Mouse (Mus musculus) embryonic facial prominence, embryonic 15.5 days (tissue): ENCODE measurements around the gene Cd300ld3. TPM values are rescaled to one million over a fixed set of nuclear protein-coding genes. Genes with fewer than 3 reads are reported as not detected.

Source experiments
- ATAC-seq: fragments of 200-750 bp; cut with Nextera tagmentation; 2 replicates; pipeline ENCODE4 v1.8.0; 2017; ENCODE audit warnings: low read depth, moderate TSS enrichment; ENCODE audit not compliant: insufficient number of reproducible peaks, low FRiP score, low TSS enrichment
- H3K27ac ChIP-seq: fragments of 300-500 bp; sonication (generic); replicated peaks from 2 replicates; pipeline ENCODE4 v1.5.1; 2015; ENCODE audit warnings: mild to moderate bottlenecking, inconsistent platforms
- H3K27me3 ChIP-seq: fragments of 300-500 bp; sonication (generic); 2 replicates; pipeline ENCODE4 v1.6.1; 2015; ENCODE audit warnings: inconsistent platforms
- H3K36me3 ChIP-seq: fragments of 300-500 bp; sonication (generic); 2 replicates; pipeline ENCODE4 v1.6.1; 2015; ENCODE audit warnings: mild to moderate bottlenecking, inconsistent platforms
- H3K4me1 ChIP-seq: fragments of 300-500 bp; sonication (generic); 2 replicates; pipeline ENCODE4 v1.6.1; 2015; ENCODE audit warnings: inconsistent platforms
- H3K4me2 ChIP-seq: fragments of 300-500 bp; sonication (generic); replicated peaks from 2 replicates; pipeline ENCODE4 v1.6.1; 2015; ENCODE audit warnings: mild to moderate bottlenecking, inconsistent platforms
- H3K4me3 ChIP-seq: fragments of 300-500 bp; sonication (generic); replicated peaks from 2 replicates; pipeline ENCODE4 v1.5.1; 2015; ENCODE audit warnings: mild to moderate bottlenecking, inconsistent platforms
- H3K9ac ChIP-seq: fragments of 300-500 bp; sonication (generic); 2 replicates; pipeline ENCODE4 v1.6.1; 2015; ENCODE audit warnings: inconsistent platforms
- H3K9me3 ChIP-seq: fragments of 300-500 bp; sonication (generic); replicated peaks from 2 replicates; pipeline ENCODE4 v1.6.1; 2016; ENCODE audit warnings: inconsistent platforms
- WGBS: fragments of 180-500 bp; shearing (Covaris S2); methylation state at CpG from one replicate; pipeline ENCODE4 v1.1.7; 2015; 5-methylcytosine and 5-hydroxymethylcytosine counted together
- polyA plus RNA-seq: library from polyadenylated mRNA; unstranded; fragments of >200 nt; fragmentation: Nextera tagmentation; extraction: Ambion mirVana; gene quantifications from 2 replicates; pipeline ENCODE4 v1.2.1, GENCODE M21; 2015

Gene Cd300ld3
- not detected in 2 replicates for polyA plus RNA-seq

GRCm38 (mm10) chr11:115048259-115048658, at the start of gene Cd300ld3:
Cd300ld3 (minus strand) TSS chr11:115048409.
- 62% methylated on average over 2 of the region's 2 CpGs for WGBS
- no peak within 1 kb of the TSS for H3K4me3 ChIP-seq
- H3K36me3 ChIP-seq: no peaks in the 10 kb centered on the region
- H3K9me3 ChIP-seq: no peaks in the 10 kb centered on the region
- no peak within 1 kb of the TSS for H3K27ac ChIP-seq
- no peak within 1 kb of the TSS for H3K4me2 ChIP-seq
- no peak for ATAC-seq
- no peaks in the 10 kb centered on the region for H3K4me1 ChIP-seq
- no peak within 1 kb of the TSS for H3K9ac ChIP-seq
- no peaks in the 10 kb centered on the region for H3K27me3 ChIP-seq

GRCm38 (mm10) chr11:115092140-115092539, 43.9 kb upstream of the Cd300ld3 start:
- Histone ChIP-seq H3K36me3 (no peaks in the 10 kb centered on the region), H3K9ac (no peak overlapping the region), H3K27me3 (peaks cover 36% of the 10 kb centered on the region), H3K4me2 (no peak overlapping the region), H3K9me3 (no peaks in the 10 kb centered on the region), H3K4me3 (no peak overlapping the region), H3K4me1 (0 out of 2 replicates have a peak, but pooled peaks cover 4% of the 10 kb centered on the region), H3K27ac (no peak overlapping the region)
- ATAC-seq: no peak
- WGBS: 12% methylated on average over 4 of the region's 4 CpGs

- H3K4me2 ChIP-seq: peak within 1 kb of the TSS; percentile 15; the same call in 1 of the 2 replicates
- H3K4me3 ChIP-seq: no peak within 1 kb of the TSS
- WGBS: 2% methylated on average over 36 of the region's 36 CpGs
These were observed 43.2 kb upstream of the Cd300ld3 start, which contains the start of gene Rab37 for GRCm38 (mm10) chr11:115091362-115091901. Rab37 (plus strand) TSS chr11:115091431.

GRCm38 (mm10) chr11:115089853-115090252, 41.6 kb upstream of the Cd300ld3 start:
- Histone ChIP-seq H3K4me3 (no peak overlapping the region), H3K27me3 (peaks cover 54% of the 10 kb centered on the region), H3K36me3 (no peaks in the 10 kb centered on the region), H3K27ac (no peak overlapping the region), H3K9ac (no peak overlapping the region), H3K4me1 (0 out of 2 replicates have a peak, but pooled peaks cover 4% of the 10 kb centered on the region), H3K9me3 (no peaks in the 10 kb centered on the region), H3K4me2 (no peak overlapping the region)
- no peak for ATAC-seq
- 66% methylated on average over 6 of the region's 6 CpGs for WGBS

More at GRCm38 (mm10) chr11:115091362-115091901, 43.2 kb upstream of the Cd300ld3 start, which contains the start of gene Rab37:
- Histone ChIP-seq H3K9me3 (no peaks in the 10 kb centered on the region), H3K27me3 (peaks cover 38% of the 10 kb centered on the region), H3K27ac (no peak within 1 kb of the TSS), H3K4me1 (0 out of 2 replicates have a peak, but pooled peaks cover 4% of the 10 kb centered on the region), H3K9ac (no peak within 1 kb of the TSS), H3K36me3 (no peaks in the 10 kb centered on the region)
- no peak for ATAC-seq

GRCm38 (mm10) chr11:115086213-115086612, 38.0 kb upstream of the Cd300ld3 start:
- Histone ChIP-seq H3K4me3 (no peak overlapping the region), H3K27ac (no peak overlapping the region), H3K9me3 (no peaks in the 10 kb centered on the region), H3K27me3 (peaks cover 56% of the 10 kb centered on the region), H3K9ac (no peak overlapping the region), H3K36me3 (no peaks in the 10 kb centered on the region), H3K4me1 (no peaks in the 10 kb centered on the region), H3K4me2 (no peak overlapping the region)
- 67% methylated on average over 7 of the region's 7 CpGs for WGBS
- ATAC-seq: no peak

GRCm38 (mm10) chr11:115085064-115085463, 36.9 kb upstream of the Cd300ld3 start:
- ATAC-seq: no peak
- 55% methylated on average over 8 of the region's 8 CpGs for WGBS
- Histone ChIP-seq H3K27ac (no peak overlapping the region), H3K4me3 (no peak overlapping the region), H3K4me1 (no peaks in the 10 kb centered on the region), H3K9me3 (no peaks in the 10 kb centered on the region), H3K27me3 (peaks cover 45% of the 10 kb centered on the region), H3K36me3 (no peaks in the 10 kb centered on the region), H3K4me2 (no peak overlapping the region), H3K9ac (no peak overlapping the region)

- no peaks in the 10 kb centered on the region for H3K4me1 ChIP-seq
- no peak for ATAC-seq
- peaks cover 42% of the 10 kb centered on the region for H3K27me3 ChIP-seq
- WGBS: 34% methylated on average over 12 of the region's 12 CpGs
- no peak overlapping the region for H3K9ac ChIP-seq
- H3K4me3 ChIP-seq: no peak overlapping the region
- H3K27ac ChIP-seq: no peak overlapping the region
- H3K36me3 ChIP-seq: no peaks in the 10 kb centered on the region
- no peaks in the 10 kb centered on the region for H3K9me3 ChIP-seq
- H3K4me2 ChIP-seq: no peak overlapping the region
These were observed 36.4 kb upstream of the Cd300ld3 start for GRCm38 (mm10) chr11:115084595-115084994.

- no peak; the same call in 1 of the 2 replicates for ATAC-seq
These were observed 35.3 kb upstream of the Cd300ld3 start for GRCm38 (mm10) chr11:115083376-115084139.

GRCm38 (mm10) chr11:115082196-115082595, 34.0 kb upstream of the Cd300ld3 start:
- Histone ChIP-seq H3K9me3 (no peaks in the 10 kb centered on the region), H3K36me3 (no peaks in the 10 kb centered on the region), H3K4me2 (no peak overlapping the region), H3K27ac (no peak overlapping the region), H3K4me3 (no peak overlapping the region), H3K9ac (no peak overlapping the region), H3K4me1 (no peaks in the 10 kb centered on the region), H3K27me3 (peaks cover 38% of the 10 kb centered on the region)
- 55% methylated on average over 6 of the region's 6 CpGs for WGBS
- ATAC-seq: no peak

More at GRCm38 (mm10) chr11:115083376-115084139, 35.3 kb upstream of the Cd300ld3 start:
- H3K4me1 ChIP-seq: no peaks in the 10 kb centered on the region
- no peak overlapping the region for H3K27ac ChIP-seq
- H3K27me3 ChIP-seq: peaks cover 42% of the 10 kb centered on the region
- H3K4me3 ChIP-seq: no peak overlapping the region
- WGBS: 45% methylated on average over 18 of the region's 18 CpGs
- no peaks in the 10 kb centered on the region for H3K9me3 ChIP-seq
- no peak overlapping the region for H3K4me2 ChIP-seq
- H3K36me3 ChIP-seq: no peaks in the 10 kb centered on the region
- no peak overlapping the region for H3K9ac ChIP-seq

- no peaks in the 10 kb centered on the region for H3K36me3 ChIP-seq
- 59% methylated on average over 3 of the region's 3 CpGs for WGBS
- H3K9me3 ChIP-seq: no peaks in the 10 kb centered on the region
- H3K4me1 ChIP-seq: no peaks in the 10 kb centered on the region
- ATAC-seq: no peak
- no peak overlapping the region for H3K9ac ChIP-seq
- no peak overlapping the region for H3K27ac ChIP-seq
- H3K4me3 ChIP-seq: no peak overlapping the region
- H3K4me2 ChIP-seq: no peak overlapping the region
- H3K27me3 ChIP-seq: peaks cover 36% of the 10 kb centered on the region
These were observed 33.2 kb upstream of the Cd300ld3 start for GRCm38 (mm10) chr11:115081373-115081772.

GRCm38 (mm10) chr11:115080886-115081285, 32.7 kb upstream of the Cd300ld3 start:
- H3K4me3 ChIP-seq: no peak overlapping the region
- WGBS: 27% methylated on average over 13 of the region's 13 CpGs

More at GRCm38 (mm10) chr11:115080886-115081285, 32.7 kb upstream of the Cd300ld3 start:
- ATAC-seq: no peak
- H3K4me2 ChIP-seq: no peak overlapping the region
- peaks cover 31% of the 10 kb centered on the region for H3K27me3 ChIP-seq
- no peaks in the 10 kb centered on the region for H3K36me3 ChIP-seq
- H3K9me3 ChIP-seq: no peaks in the 10 kb centered on the region
- no peak overlapping the region for H3K9ac ChIP-seq
- no peak overlapping the region for H3K27ac ChIP-seq
- H3K4me1 ChIP-seq: no peaks in the 10 kb centered on the region
